Mouse (Mus musculus) lung, adult 18-20 months (tissue): Measurements from ENCODE around the gene Tmem258.
"Not testable (repeated sequence)": the region's sequence is repeated elsewhere in the genome, so short reads cannot be mapped to it uniquely, and the experiment has no call there.

Source experiments
- DNase-seq, 2 experiments: peaks; one replicate each; pipeline ENCODE4 v3.0.0; 2022; ENCODE audit warnings: mixed read lengths in 2 of 2

Gene Tmem258

DNA sequence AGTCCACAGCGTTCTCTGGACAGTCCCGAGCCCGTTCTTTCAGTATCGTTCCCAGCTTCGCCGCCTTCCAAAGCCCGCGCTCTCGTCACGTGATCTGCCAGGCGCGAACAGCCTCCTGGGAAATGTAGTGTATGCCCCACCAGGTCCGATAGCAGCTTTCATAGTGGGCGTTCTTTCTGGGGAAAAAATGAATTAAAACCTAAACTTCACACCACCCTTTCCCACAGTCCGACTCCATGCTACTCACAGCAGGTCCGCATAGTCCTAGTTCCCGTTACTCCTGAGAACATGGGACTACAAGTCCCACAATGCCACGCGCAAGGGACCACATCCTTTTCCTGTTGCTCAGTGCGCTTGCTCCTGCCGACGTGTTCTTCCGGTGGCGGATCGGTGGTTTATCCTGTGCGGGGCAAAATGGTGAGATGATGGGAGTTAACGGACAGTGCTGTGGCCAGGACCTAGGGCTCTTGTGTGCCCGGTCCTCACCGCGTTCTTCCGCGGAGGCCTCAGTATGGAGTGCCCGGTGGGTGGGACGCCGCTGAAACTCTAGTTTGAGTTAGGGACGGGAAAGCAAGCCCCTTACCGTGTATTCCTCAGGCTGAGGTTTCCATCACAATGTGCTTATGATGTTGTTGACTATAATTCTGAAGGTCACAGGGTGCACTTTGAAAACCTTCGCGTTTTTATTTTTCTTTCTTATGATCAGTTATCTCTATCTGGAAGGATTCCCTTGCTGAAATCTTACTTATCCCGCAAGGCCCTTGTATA is at the start of gene Tmem258, which contains the start of gene Fen1:
Tmem258 (plus strand) TSS at position 167 of the 768 bp plus-strand sequence.
Fen1 (minus strand) TSS at position 322 of the 768 bp plus-strand sequence.
- DNase-seq, result peak; percentile 89 to 91

DNA sequence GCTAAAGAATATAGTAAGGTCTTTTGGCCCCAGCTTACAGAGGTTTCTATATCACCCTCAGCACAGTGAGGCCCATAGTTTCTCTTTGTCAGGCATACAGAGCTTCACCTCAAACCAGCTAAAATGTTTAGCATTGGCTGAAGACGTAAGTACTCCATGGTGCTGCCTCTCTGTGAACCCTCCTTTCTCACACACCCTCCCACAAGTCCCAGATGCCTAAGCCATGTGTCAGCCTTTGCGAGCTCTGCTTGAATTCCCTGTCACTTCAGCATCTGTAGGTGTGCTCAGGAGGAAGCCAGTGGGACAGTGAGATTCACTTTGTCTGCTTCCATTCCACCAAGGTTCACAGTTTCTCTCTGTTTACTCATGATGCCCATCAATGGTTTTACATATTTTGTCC is 46.1 kb upstream of the Tmem258 start:
- DNase-seq, result no peak

DNA sequence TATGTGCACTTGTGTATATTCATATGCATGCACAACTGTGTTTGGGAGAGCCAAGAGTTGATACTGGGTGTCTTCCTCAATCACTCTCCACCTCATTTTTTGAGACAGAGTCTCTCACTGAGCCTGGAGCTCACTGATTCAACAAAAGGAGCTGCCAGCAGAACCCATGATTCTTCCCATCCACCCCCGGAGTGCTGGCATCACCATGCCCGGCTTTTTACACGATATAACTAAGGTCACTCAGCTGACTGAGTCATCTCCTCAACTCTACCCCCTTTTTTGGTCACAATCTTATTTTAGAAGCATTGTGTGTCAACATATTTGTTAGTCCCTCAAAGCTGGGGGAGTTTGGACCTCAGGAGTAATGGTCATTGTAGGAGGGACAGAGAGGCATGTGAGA is 39.9 kb upstream of the Tmem258 start:
- no peak for DNase-seq

DNA sequence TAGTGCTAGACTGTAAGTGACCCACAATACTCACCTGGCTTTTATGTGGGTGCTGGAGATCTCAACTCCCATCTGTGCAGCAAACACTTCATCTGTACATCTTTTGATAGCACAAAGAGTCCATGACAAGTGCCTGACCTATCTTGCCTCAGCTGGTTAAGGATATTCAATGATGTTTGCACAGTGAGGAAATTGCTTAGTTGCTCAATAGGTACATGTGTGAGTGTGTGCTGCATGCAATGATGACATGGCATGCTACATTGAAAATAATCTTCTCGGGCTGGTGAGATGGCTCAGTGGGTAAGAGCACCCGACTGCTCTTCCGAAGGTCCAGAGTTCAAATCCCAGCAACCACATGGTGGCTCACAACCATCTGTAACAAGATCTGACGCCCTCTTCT is 37.9 kb upstream of the Tmem258 start:
- not testable (repeated sequence) for DNase-seq

DNA sequence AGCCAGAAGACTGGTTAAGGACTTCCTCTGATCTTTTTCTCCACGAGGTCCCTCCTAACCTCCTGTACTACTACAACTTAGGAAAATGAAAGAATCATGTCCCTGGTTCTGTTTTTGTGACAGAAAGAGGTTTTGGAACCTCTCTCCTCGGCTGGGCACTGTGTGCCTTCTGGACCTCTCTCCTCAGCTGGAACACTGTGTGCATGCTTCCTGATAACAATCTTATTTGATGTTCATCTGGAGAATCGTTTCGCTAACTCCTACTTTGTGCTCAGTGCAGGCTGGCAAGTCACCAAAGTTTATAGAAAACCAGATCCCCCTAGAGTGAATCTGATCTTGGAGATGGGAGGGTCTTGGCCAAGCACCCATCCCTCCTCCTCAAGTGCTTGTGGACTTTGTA is 36.7 kb upstream of the Tmem258 start:
- no peak for DNase-seq

DNA sequence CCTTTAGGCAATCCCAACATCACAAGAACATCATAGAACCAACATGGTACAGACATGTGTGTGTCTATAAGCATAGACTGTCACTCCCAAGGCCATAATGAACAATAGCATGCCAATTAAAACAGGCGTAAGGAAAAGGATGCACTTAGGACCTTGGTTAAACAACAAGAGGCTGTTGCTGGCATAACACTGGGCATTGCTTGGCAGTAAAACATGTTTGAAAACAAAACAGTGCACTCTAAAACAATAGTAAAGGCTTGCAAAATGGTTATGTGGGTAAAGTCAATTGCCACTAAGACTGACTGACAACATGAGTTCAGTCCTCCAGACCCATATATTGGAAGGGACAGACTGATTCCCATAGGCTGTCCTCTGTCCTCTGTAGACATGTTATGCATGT is 35.9 kb upstream of the Tmem258 start:
- no peak for DNase-seq

DNA sequence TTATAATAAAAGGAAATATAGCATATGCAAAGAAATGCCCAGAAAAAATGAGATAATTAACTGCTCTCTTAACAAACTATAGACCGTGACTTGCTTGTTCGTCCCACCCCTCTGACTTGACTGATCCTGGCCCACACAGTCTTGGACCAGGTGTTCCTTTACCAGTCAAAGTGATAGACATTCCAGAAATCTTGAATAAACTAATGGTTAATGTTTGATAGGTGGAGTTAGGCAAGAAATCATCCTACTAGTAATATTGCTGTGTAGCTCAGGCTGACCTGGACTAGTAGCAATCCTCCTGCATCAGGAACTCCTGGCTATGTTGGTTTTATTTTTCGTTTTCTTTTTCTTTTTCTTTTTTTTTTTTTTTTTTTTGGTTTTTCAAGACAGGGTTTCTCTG is 35.4 kb upstream of the Tmem258 start:
- no peak for DNase-seq

DNA sequence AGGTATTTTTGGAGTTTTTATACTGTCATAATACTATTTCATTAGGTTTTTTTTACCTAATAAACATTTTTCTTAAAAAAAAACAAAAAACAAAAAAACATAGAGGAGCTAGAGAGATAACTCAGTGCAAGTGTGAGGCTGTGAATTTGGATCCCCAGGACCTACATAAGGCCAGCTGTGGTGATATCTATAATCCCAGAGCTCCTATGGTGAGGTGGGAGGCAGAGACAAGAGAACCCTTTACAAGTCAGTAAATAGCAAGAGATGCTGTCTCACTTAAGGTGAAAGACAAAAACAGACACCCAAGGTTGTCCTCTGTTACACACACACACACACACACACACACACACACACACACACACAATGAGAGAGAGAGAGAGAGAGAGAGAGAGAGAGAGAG is 34.6 kb upstream of the Tmem258 start:
- no peak for DNase-seq

DNA sequence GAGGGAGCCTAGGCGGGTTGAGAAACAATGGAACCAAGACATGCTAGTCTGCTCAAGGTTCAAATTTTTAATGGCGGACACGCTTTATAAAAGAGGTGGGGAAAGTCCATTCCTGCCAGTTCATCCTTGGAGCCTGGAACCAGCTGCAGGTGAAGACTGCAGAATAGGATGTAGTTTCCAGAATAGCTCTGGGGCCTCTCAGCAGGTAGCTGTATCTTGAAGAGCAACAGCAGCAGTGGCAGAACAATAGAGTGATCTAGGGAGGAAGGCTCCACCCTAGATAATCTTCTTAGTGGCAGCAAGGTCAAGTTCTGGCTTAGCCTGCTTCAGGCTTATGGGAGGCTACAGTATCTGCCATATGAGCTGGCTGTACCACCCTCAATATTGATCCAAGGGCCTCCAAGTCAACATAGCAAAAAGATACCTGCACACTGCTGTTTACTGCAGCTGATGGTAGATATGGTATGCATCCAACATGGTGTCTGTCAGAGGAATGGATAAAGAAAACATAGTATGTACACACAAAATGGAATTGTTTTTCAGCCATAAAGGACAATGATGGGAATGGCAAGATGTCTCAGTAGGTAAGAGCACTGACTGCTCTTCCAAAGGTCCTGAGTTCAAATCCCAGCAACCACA is 34.0 kb upstream of the Tmem258 start:
- DNase-seq, result not testable (repeated sequence)

DNA sequence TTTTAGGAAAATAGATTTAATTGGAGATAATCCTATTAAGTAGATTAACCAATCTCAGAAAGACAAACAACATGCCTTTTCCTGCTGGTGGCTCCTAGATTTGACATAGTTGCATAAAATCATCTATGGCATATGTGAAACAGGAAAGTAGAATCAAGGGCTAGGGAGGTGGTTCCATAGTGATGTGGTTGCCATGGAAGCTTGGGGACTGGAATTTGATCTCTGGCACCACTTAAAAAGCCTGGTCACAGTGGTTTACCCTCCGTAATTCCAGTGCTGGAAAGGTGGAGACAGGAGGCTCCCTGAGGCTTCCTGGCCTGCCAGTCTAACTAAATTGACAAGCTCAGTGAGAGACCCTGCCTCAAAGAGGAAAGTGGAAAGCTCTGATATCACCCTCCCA is 33.3 kb upstream of the Tmem258 start:
- no peak for DNase-seq

DNA sequence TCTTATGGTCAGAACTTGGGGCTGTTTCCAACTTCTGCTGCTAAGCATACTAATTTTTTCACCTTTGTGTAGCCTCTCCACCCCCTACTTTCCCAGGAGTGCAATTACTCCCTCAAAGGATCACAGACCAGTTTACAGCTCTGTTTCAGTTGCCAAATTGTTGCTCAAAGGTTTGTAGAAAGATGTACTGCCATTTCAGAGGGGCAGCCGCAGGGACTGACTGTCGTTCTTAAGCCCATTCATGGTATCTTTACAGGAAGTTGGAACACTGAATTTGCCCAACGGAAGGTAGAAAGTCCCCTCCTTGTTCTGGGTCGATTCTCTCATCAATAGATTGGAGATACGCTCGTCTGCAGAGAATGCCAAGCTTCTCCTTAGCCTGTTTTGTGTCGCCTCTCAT is 32.5 kb upstream of the Tmem258 start:
- no peak for DNase-seq

DNA sequence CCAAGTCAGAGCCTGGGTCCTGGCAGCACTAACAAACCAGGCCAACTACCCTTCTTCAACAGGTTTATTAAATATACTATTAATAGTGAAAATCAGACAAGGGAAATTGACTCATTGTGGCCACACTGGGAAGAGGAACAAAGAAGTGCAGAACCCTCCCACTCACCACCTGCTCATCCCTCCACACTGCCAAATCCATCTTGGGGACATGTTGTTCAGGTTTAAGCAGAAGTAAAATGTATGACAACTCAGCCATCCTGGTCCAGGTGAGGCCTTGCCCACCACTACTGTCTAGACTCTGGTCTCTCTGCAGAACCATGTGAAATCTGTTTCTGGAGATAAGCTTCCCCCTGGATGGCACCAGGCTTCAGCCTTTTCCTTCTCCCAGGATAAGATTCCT is 32.0 kb upstream of the Tmem258 start:
- DNase-seq, result no peak

DNA sequence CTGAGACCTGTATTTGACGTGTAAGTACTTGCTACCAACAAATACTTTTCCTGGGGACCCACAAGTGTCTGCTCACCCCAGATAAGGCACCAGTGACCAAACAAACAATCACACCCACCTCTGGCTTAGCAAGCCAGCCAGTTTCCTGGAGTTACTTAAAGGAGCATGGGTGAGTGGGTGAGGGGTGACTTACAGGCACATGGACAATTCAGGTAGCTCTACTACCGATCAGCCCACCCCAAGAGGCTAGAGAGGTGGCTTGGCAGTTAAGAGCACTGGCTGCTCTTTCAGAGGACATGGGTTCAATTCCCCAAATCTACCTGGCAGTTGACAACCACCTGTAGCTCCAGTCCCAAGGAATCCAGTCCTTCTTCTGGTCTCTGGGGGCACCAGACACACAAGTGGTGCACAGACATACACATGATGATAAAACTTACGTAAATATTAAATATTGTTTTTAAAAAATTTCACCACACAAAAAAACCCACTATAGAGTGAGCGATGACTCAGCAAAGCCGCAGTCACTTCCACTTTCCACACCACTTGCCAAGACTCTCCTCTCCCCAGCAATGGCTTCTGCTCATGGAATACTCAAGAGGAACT is 30.6 kb upstream of the Tmem258 start:
- DNase-seq, result peak in 1 of 2 experiments; percentile 50

DNA sequence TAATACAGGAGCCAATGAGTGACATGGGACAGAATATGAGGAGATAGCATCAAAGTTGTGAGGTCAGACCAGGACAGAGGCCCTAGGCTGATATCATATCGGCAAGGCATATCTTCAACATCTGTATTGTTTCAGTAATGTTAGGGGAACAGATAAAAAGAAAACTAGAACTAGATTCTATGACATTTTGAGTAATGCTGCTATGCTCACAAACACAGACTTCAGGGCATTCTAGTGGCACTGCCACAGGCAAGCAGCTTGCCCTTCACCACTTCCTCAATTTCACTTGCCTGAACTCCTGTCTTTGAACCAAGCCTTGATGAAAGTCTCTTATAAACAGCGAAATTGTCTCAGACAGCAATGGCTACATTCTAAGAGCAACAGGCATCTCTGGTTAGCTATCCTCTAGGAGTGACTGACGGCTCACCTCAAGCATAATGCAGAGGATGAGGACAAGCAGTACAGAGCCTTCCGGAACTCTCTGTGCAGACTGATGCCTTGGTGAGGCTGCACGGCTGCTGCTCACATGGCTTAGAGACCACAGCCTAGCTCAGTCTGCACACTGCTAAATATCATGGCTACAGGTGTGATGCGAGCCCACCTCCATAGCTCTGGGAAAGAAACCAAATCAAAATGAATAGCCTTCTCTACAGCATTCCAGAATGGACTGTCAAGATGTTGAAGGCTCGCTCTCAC is 29.8 kb upstream of the Tmem258 start:
- no peak for DNase-seq

DNA sequence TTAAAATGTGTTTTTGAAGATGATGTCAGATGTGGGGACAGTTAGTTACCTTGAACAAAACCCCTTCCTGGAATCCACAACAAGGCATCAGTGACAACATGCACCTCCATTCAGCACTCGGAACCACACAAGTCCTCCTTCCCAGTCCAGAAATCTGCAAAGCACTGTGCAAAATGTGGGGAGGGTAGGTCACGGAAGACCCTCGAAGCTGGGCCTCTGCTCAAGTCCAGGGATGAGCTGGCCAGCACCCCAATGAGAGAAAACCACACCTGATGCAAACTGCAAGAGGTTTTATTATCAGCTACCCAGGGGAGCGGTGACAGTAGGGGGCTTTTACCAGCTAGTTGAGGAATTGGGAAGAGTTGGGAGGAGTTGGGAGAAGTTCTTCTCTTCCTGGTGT is 28.9 kb upstream of the Tmem258 start:
- DNase-seq, result no peak

DNA sequence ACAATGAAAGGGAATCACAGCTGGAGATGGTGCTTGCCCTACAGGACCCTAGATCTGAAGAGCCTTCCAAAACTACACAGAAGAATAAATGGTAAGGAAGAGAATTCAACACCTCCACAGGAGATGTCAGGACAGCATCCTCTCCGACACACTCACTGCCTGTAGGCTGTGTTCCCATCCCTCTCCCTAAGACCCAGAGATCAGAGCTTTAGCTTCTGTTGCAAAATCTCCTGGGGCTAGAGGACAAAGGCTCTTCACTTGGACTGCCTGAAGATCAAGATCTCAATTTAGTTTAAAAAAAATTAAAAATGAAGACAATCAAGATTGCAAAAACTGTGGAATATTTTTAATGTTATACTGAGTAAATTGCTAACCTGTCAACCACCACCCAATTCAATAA is 27.3 kb upstream of the Tmem258 start:
- no peak for DNase-seq

DNA sequence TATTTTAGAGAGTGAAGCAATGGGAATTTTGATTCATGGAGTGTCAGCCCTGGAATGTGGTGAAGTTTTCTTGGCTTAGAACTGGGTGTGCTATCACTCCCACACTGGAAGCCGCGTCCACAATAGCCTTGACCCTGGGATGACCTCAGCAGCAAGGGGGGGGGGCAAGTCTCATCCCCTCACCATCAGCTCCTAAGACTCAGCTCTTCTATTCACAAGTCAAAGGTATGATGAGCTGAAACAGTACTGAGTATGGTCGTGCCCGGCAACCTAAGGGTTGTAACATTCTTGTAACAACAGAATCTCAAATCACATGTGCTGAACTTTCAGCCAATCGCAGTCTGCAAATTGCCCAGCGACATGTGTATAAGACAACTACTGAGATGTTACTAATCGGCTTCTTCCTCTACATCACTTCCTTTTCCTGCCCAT is 26.9 kb upstream of the Tmem258 start:
- no peak for DNase-seq

DNA sequence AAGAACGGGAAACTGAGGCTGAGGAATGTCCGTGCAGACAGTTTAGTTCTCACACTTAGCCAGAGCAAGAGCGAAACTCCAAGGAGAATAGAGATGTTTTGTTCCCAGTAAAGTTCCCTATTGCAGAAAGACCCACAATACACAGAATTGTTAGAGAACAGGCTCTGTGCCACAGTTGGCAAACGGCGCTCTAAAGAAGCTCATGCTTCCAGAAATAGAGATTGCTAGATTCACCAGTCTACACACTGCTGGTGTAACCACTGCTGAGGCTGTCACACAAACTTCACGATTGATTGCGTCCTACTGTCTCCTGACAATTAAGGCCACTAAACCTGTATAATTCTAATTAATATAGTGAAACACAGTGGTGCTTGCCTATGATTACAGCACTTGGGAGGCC is 22.6 kb upstream of the Tmem258 start:
- DNase-seq, result no peak

DNA sequence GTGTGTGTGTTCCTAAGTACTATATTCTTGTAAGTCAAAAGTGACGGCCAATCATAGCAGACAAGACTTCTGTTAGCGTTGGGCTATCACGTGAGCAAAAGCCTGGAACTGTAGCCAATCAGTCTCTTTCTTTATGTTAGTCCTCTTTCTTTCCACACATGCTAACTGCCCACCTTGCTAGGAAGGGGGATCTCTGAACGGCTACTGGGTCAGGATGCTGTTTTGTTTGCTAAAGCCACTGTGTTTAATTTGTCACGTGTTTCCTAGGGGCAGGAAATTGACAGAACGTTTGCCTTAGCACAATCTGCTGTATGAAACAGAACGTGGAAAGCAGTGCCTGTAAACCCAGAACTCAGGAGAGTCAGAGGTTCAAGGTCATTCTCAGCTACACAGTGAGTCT is 21.7 kb upstream of the Tmem258 start:
- DNase-seq, result no peak

DNA sequence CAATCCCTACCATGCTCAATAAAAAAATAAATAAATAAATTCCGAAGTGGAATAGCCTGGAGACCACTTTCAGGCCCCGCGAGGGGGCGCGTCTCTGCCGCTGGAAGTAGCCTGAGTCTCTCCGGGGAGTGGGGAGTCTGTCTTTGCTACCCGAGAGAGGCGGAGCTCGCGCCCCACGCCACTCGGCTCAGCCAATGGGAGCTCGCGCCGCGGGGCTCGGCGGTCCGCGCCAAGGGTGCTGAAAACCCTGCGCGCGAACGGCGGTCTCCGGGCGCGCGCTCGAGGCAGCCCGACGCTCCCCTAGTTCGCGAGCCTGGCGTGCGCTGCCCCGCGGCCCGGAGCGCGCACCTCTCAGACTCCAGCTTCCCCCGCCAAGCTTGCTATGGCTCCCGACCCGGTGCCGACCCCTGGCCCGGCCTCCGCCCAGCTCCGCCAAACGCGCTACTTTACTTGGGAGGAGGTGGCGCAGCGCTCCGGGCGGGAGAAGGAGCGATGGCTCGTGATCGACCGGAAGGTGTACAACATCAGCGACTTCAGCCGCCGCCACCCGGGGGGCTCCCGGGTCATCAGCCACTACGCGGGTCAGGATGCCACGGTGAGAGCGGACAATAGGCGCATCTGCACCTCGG is 21.0 kb upstream of the Tmem258 start, which contains the start of gene Fads1:
Fads1 (plus strand) TSS at position 219 of the 629 bp plus-strand sequence.
- peak; percentile 92 to 95 for DNase-seq

DNA sequence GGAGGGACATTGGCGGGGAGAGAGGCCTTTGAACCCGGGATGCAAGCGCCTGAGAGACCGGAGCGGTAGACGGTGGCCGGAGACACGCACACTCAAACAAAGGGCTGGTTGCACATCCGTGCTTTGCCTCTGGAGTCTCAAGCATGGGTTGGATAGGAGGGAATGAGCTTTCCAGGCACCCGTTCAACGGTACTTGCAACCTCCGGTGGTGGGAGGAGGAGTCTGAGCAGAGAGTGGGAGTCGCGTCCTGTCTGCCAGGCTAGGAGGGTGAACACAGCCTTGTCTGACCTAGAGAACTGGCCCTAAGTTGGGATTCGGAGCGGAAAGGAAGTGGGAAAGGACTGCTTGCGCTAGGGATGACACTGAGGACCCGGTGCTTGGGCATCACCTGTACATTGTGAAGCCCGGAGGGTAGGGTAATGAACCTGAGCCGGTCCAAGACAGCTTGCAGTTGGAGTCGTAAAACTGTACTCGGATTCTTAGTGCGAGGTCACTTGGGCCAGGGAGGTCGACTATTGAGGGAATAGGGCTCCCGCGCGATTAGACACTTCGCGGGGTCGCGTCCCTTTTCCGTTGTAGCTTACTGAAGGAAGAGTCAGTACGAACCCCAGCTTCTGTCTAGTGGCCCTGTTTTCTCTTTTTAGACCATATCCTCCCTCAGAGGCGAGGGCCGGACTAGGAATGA is 20.4 kb upstream of the Tmem258 start:
- DNase-seq, result peak; percentile 79 to 81

DNA sequence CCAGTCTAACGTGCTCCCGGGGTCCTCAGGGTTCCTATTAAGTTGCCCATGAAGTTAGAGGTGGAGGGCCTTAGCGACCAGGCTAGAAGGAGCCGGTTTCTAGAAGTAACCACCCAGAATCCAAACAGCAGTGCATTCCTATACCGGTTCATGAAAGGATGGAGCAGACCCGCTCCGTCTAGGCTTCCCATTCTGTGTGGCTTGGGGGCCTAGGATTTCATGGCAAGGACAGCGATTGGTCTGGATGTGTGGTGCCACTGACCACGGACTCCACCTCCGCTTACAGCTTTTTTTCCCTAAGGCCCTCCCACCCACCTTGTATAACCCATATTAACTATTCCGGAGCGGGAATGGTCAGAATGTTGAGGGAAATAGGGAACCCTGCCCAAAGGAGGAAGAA is 19.7 kb upstream of the Tmem258 start:
- DNase-seq, result peak; percentile 37 to 60
